Mouse (Mus musculus) Patski (cell line): Measurements from ENCODE around the gene Sdhc. TPM values are rescaled to one million over a fixed set of nuclear protein-coding genes. Genes with fewer than 3 reads are reported as not detected.
"Not testable (repeated sequence)": the region's sequence is repeated elsewhere in the genome, so short reads cannot be mapped to it uniquely, and the experiment has no call there.

Source experiments
- ATAC-seq: fragments of 100-300 bp; one replicate; pipeline ENCODE4 v1.8.0; 2021
- CTCF ChIA-PET: fragments of 350-600 bp; sonication (Branson Sonifier 250); formaldehyde crosslinking; loops from one replicate; lab custom pipeline; 2022; ENCODE audit warnings: inconsistent platforms; lab: Charles Lee
- POLR2A ChIA-PET: fragments of 350-600 bp; sonication (Branson Sonifier 250); formaldehyde crosslinking; loops from one replicate; lab custom pipeline; 2022; ENCODE audit warnings: antibody characterized with exemption, inconsistent platforms; lab: Charles Lee
- DNase-seq: peaks from one replicate; pipeline ENCODE4 v3.0.0-alpha.2; 2011; ENCODE audit warnings: low read depth, low spot score
- H3K27me3 ChIP-seq: fragments of 371-371 bp; one replicate; pipeline ENCODE4 v1.5.1; 2021
- CTCF ChIP-seq: fragments of 100-300 bp; IDR thresholded peaks from one replicate; pipeline ENCODE4 v1.5.1; 2021
- in situ Hi-C: fragments of 300-500 bp; cut with MboI; formaldehyde crosslinking; loops from 3 replicates; pipeline ENCODE4 v1.11.1; 2018; ENCODE audit warnings: low pct_unique_long_range_greater_than_20kb, mixed read lengths
- polyA plus RNA-seq: library from polyadenylated mRNA; unstranded; gene quantifications from one replicate; pipeline ENCODE4 v1.2.3, GENCODE M21; 2021

Sdhc gene
- polyA plus RNA-seq, 1 experiment from 2014 or later = 445 TPM

GRCm38 (mm10) chr1:171150838-171151391 lies 512 bp upstream of the Sdhc start:
- ATAC-seq (peak; percentile 37), DNase-seq (no peak)
- H3K27me3 ChIP-seq = no peaks in the 10 kb centered on the region
- TF ChIP-seq CTCF = no peak
- in situ Hi-C loops = no loop called here
- CTCF ChIA-PET = interaction anchor here (1.4 to 3.0 kb wide), 3 partner anchors 10 to 70 kb away, joined by 3 to 8 read pairs (median 4); no protein-coding TSS in a partner anchor
- POLR2A ChIA-PET = no interaction called here

DNA sequence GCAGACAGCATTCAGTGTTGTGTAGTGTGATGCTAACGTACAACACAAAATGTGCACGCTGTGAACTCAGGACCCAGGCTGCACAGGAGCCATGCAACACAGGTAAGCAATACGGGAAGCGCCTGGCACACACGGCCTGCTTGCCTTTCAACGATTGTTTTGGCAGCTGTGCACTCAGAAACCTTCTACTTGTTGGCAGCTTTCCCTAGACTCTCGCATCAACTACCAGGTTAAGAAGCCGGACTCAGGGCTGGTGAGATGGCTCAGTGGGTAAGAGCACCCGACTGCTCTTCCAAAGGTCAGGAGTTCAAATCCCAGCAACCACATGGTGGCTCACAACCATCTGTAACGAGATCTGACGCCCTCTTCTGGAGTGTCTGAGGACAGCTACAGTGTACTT lies 7.4 kb downstream of the Sdhc start:
- ChIA-PET CTCF (interaction anchor here (1.2 kb wide), 1 partner anchor 24 kb away, joined by 3 read pairs; no protein-coding TSS in a partner anchor), POLR2A (interaction anchor here (0.6 kb wide), 1 partner anchor 347 kb away, joined by 3 read pairs; no protein-coding TSS in a partner anchor)
- not testable (repeated sequence) for DNase-seq, H3K27me3 ChIP-seq, ATAC-seq
- in situ Hi-C loops = loop anchor here (5.0 kb wide), 1 partner anchor 279 kb away; no protein-coding TSS in a partner anchor

DNA sequence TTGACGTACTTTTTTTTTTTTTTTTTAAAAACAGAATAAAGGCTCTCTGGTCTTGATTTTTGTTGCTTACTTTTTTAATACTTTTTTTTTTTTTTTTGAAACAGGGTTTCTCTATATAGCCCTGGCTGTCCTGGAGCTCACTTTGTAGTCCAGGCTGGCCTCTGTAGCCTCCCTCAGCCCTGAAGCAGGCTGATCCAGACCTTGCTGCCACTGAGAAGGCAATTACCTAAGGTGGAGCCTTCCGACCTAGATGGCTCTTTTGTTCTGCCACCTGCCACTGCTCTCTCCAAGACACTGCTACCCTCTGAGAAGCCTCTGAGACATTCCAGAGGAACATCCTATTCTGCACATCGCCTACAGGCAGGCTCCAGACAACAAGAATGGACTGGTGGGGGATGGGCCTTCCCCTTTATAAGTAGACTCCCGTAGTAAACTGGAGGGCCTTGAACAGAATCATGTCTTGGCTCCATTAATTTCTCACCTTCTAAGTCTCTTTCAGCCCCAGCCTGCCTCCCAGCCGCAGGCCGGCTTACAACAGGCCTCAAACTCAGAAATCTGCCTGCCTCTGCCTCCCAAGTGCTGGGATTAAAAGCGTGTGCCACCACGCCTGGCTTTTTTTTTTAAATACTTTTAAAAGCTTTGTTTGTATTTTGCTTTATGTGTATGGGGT lies 12.8 kb downstream of the Sdhc start:
- ATAC-seq, in situ Hi-C loops: not testable (repeated sequence)

GRCm38 (mm10) chr1:171135600-171135999 lies 14.8 kb downstream of the Sdhc start:
- in situ Hi-C loops = no loop called here
- ATAC-seq (no peak), DNase-seq (no peak)
- H3K27me3 ChIP-seq = no peaks in the 10 kb centered on the region
- POLR2A ChIA-PET = interaction anchor here (0.6 to 0.8 kb wide), 2 partner anchors 8 to 76 kb away, joined by 3 to 4 read pairs; no protein-coding TSS in a partner anchor
- no peak for TF ChIP-seq CTCF
- CTCF ChIA-PET = interaction anchor here (0.9 to 1.8 kb wide), 5 partner anchors 9 to 85 kb away, joined by 3 to 6 read pairs (median 3); partner anchors contain the start of gene Cfap126

More for the DNA sequence above, 12.8 kb downstream of the Sdhc start:
- CTCF ChIA-PET, DNase-seq, POLR2A ChIA-PET, H3K27me3 ChIP-seq: not testable (repeated sequence)

DNA sequence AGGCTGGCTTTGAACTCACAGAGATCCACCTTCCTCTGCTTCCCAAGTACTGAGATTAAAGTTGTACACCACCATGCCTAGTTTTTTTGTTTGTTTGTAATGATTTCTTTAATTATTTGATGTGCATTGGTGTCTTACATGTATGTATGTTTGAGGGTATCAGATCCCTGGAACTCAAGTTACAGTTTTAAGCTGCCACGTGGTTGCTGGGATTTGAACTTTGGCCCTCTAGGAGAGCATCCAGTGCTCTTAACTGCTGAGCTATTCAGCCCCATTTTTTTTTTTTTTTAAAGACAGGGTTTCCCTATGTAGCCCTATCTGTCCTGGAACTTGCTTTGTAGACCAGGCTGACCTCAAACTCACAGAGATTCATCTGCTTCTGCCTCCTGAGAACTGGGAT lies 19.4 kb downstream of the Sdhc start:
- DNase-seq = no peak
- POLR2A ChIA-PET = interaction anchor here (0.6 kb wide), 1 partner anchor 120 kb away, joined by 3 read pairs; the partner anchor contains the start of gene Ndufs2
- TF ChIP-seq CTCF = no peak
- in situ Hi-C loops = no loop called here
- CTCF ChIA-PET = interaction anchor here (1.1 to 3.7 kb wide), 6 partner anchors 11 to 226 kb away, joined by 3 to 10 read pairs (median 4); partner anchors contain the start of gene Ppox
- no peak for ATAC-seq
- no peaks in the 10 kb centered on the region for H3K27me3 ChIP-seq

- no peak for ATAC-seq
- TF ChIP-seq CTCF = no peak
- DNase-seq = no peak
- in situ Hi-C loops = no loop called here
- no peaks in the 10 kb centered on the region for H3K27me3 ChIP-seq
- ChIA-PET POLR2A (interaction anchor here (0.6 kb wide), 1 partner anchor 9 kb away, joined by 3 read pairs; no protein-coding TSS in a partner anchor), CTCF (interaction anchor here (0.9 to 3.1 kb wide), 2 partner anchors 17 to 134 kb away, joined by 4 to 9 read pairs; no protein-coding TSS in a partner anchor)
Measured at GRCm38 (mm10) chr1:171129251-171129650, 21.2 kb downstream of the Sdhc start.

DNA sequence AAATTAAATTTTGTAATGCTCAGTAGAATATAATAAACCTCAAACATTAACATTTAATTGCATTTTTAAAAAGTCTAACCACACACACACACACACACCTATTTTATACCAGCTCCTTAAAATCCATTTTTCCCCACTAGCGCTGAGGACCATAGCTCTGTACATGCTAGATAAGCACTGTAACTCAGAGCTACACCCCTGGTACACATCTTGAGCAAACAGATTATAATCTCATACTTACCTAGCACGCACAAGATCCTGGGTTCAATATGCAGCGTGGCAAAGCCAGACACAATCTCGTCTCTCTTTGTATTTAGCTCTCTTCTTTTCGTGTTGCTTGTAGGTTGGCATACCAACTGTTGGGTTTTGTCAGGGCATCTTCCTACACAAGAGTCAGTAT lies 26.0 kb downstream of the Sdhc start:
- ChIA-PET POLR2A (interaction anchor here (0.8 kb wide), 1 partner anchor 22 kb away, joined by 4 read pairs; no protein-coding TSS in a partner anchor), CTCF (interaction anchor here (1.0 to 2.2 kb wide), 4 partner anchors 10 to 40 kb away, joined by 3 to 8 read pairs (median 3); partner anchors contain the start of genes Mpz and Sdhc)
- TF ChIP-seq CTCF = no peak
- no peak for DNase-seq
- no peak for ATAC-seq
- in situ Hi-C loops = no loop called here
- no peaks in the 10 kb centered on the region for H3K27me3 ChIP-seq

DNA sequence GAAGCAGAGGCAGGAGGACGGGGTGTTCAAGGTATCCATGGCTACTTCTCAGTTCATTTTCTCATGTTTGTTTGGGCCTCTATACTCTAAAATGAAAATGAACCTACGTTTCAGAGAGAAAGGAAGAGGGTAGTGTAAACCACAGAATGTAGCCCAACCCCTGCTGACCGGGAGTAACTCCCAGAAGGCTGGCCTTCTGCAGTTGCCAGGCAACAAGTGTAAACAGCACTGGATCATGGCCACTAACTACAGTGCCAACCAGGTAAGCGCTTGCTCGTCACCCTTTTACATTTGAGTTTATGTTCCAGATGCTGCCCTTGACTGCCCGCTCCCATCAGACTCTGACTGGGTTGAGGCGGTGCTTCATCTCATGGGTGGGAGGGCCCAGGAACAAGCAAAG lies 27.5 kb downstream of the Sdhc start:
- DNase-seq (no peak), ATAC-seq (no peak)
- H3K27me3 ChIP-seq = no peaks in the 10 kb centered on the region
- TF ChIP-seq CTCF = no peak
- ChIA-PET POLR2A (no interaction called here), CTCF (no interaction called here)
- in situ Hi-C loops = no loop called here

- CTCF ChIA-PET = interaction anchor here (1.0 kb wide), 1 partner anchor 11 kb away, joined by 3 read pairs; no protein-coding TSS in a partner anchor
- TF ChIP-seq CTCF = no peak
- H3K27me3 ChIP-seq = no peaks in the 10 kb centered on the region
- POLR2A ChIA-PET = no interaction called here
- no peak for ATAC-seq
- DNase-seq = no peak
- in situ Hi-C loops = no loop called here
Measured at GRCm38 (mm10) chr1:171121839-171122238, 28.6 kb downstream of the Sdhc start.

DNA sequence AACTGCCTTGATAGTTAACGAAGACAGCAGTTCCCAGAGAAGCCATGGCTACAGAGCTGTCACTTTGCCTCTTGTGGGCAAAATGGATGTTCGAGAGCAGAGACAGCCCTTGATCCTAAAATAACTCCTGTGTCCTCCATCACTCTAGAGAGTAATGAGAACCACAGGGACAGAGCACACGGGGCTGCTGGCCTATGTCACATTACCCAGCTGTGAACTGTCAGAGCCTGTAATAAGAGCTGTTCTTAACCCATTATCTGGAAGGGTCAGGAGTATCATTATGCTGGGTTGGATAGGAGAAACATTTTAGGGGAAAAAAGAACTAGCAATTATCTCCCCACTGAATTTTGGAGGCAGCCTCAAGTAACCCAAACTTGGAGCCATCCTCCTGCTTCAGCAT lies 29.5 kb downstream of the Sdhc start:
- ChIA-PET CTCF (no interaction called here), POLR2A (no interaction called here)
- no peaks in the 10 kb centered on the region for H3K27me3 ChIP-seq
- TF ChIP-seq CTCF = no peak
- DNase-seq (no peak), ATAC-seq (no peak)
- in situ Hi-C loops = no loop called here
